ENCODE assay signal across 7 mouse cellular contexts in genomic region chr8:77549881-77550580, GRCm38 (mm10). TPM values are rescaled to one million over a fixed set of nuclear protein-coding genes. Genes with fewer than 3 reads are reported as not detected.
DNase-seq lines count a peak whose midpoint lies in the region; ATAC-seq and TF ChIP-seq lines count a peak whose summit lies in the region.

No protein-coding gene starts in this region.

- H3K36me3 ChIP-seq in ES-Bruce4 (ENCODE audit: control insufficient read depth, insufficient read depth, low read length, poor library complexity, severe bottlenecking) = peaks cover 26% of the 10 kb centered on the region
- peaks cover 19% of the 10 kb centered on the region for H3K36me3 ChIP-seq in lung, embryonic 16.5 days (ENCODE audit: control insufficient read depth, insufficient read depth, low read length)

- peak; percentile 12 to 29 for DNase-seq in B cell, adult 2 months
- peak; percentile 25 for DNase-seq in cerebellum, adult 9-11 months
- peak; percentile 44 for DNase-seq in heart, adult 8-10 months (ENCODE audit: low spot score)
- DNase-seq in kidney, adult 9 months = peak; percentile 62
- peak; percentile 17 for DNase-seq in retina, postnatal 7 days (ENCODE audit: low read depth, low spot score)

- H3K9ac ChIP-seq in ES-Bruce4 (ENCODE audit: low read depth, poor library complexity, severe bottlenecking) = peak overlapping the region; percentile 70
- H3K9ac ChIP-seq in lung, embryonic 16.5 days (ENCODE audit: low read length) = peak overlapping the region; percentile 89

- no peak for TF ChIP-seq CTCF in ES-Bruce4 (IDR thresholded peaks at IDR 0.05; ENCODE audit: low read depth, low read length)

- TF ChIP-seq POLR2A in ES-Bruce4 (IDR thresholded peaks at IDR 0.05; ENCODE audit: insufficient read depth, low read length) = no peak

- no peak for TF ChIP-seq EP300 in ES-Bruce4 (IDR thresholded peaks at IDR 0.05; ENCODE audit: insufficient read depth, low read depth, low read length)

- H3K4me2 ChIP-seq in lung, embryonic 16.5 days (ENCODE audit: low read depth, low read length) = peak overlapping the region; percentile 84

- 12% methylated on average over 7 of the region's 7 CpGs for WGBS in lung, embryonic 16.5 days

- no peaks in the 10 kb centered on the region for H3K4me1 ChIP-seq in ES-Bruce4 (ENCODE audit: control insufficient read depth, insufficient read depth, low read length)
- no peaks in the 10 kb centered on the region; the same call in 1 of the 2 replicates for H3K4me1 ChIP-seq in lung, embryonic 16.5 days (replicated peaks; ENCODE audit: control insufficient read depth, insufficient read depth, low read length)

- ATAC-seq in lung, embryonic 16.5 days (ENCODE audit: low read depth) = no peak

- H3K4me3 ChIP-seq in ES-Bruce4 (ENCODE audit: low read depth, low read length) = peak overlapping the region; percentile 99
- H3K4me3 ChIP-seq in lung, embryonic 16.5 days (ENCODE audit: low read length) = peak overlapping the region; percentile 77

- no peak overlapping the region for H3K27ac ChIP-seq in ES-Bruce4 (ENCODE audit: insufficient read depth, low read length)
- H3K27ac ChIP-seq in lung, embryonic 16.5 days (ENCODE audit: low read length) = no peak overlapping the region

- no peaks in the 10 kb centered on the region for H3K9me3 ChIP-seq in ES-Bruce4 (replicated peaks; ENCODE audit: control insufficient read depth, insufficient read depth, low read length, poor library complexity, severe bottlenecking)
- H3K9me3 ChIP-seq in lung, embryonic 16.5 days (ENCODE audit: control insufficient read depth, low read length) = no peaks in the 10 kb centered on the region

- no peaks in the 10 kb centered on the region for H3K27me3 ChIP-seq in ES-Bruce4 (ENCODE audit: control insufficient read depth, insufficient read depth, low read length, poor library complexity, severe bottlenecking)
- no peaks in the 10 kb centered on the region for H3K27me3 ChIP-seq in lung, embryonic 16.5 days (ENCODE audit: control insufficient read depth, insufficient read depth, low read depth, low read length)

RNA-seq across cellular contexts. Expression of gene Prmt9, which starts 0.8 kb away (rescaled TPM):
- polyA plus RNA-seq in ES-Bruce4 (2011; ENCODE audit: insufficient read depth, insufficient read length, low read depth, missing spikeins) = 21.3 and 21.5 TPM in 2 replicates
- total RNA-seq in heart, adult 8-10 months (2022) = 10 to 100 TPM; 10.3 to 11.9 (median 11.1) TPM
- polyA plus RNA-seq in lung, embryonic 16.5 days (2015; fragmentation: Nextera tagmentation; extraction: Ambion mirVana) = 17.1 and 19.6 TPM in 2 replicates

RNA-seq across cellular contexts. Expression of gene Arhgap10, which starts 32.3 kb away (rescaled TPM):
- 26.0 and 26.7 TPM in 2 replicates for polyA plus RNA-seq in ES-Bruce4 (2011; ENCODE audit: insufficient read depth, insufficient read length, low read depth, missing spikeins)
- total RNA-seq in heart, adult 8-10 months (2022) = 10 to 100 TPM; 48.4 to 53.0 (median 51.7) TPM
- 22.2 and 23.1 TPM in 2 replicates for polyA plus RNA-seq in lung, embryonic 16.5 days (2015; fragmentation: Nextera tagmentation; extraction: Ambion mirVana)
